Mouse (Mus musculus): ENCODE results near the gene Abcb1a.

Gene Abcb1a

GRCm38 (mm10) chr5:8659911-8660737, at the start of gene Abcb1a:
Gene Abcb1a (plus strand): TSS chr5:8660077.
- in situ Hi-C loops (cut with MboI, MseI): no loop called here

GRCm38 (mm10) chr5:8622071-8622595, 37.7 kb upstream of the Abcb1a start:
- in situ Hi-C loops (cut with MboI, MseI): loop anchor here (25.0 kb wide), 1 partner anchor 1935 kb away; no protein-coding TSS in a partner anchor

GRCm38 (mm10) chr5:8622596-8623231, 37.2 kb upstream of the Abcb1a start, which contains the start of gene Rundc3b:
Gene Rundc3b (minus strand): TSS chr5:8622952.
- in situ Hi-C loops (cut with MboI, MseI): loop anchor here (25.0 kb wide), 1 partner anchor 1935 kb away; no protein-coding TSS in a partner anchor

DNA sequence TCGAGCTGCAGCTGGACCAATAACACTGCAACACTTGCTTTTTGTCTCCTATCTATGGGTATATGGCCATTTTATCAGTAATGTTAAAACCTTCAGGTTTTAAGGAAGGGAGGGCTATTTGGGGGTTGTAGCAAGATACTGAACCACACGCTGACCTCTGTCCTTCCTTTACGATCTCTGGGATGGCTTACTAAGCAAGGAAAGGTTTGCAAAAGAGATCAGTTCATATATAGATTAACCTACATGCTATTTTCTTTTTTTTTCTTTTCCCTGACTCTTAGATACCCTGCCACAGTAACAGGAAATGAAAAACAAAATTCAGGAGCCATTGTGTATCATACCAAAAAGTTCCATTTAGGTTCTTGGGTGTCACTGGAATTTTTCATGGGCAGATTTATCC, 27.0 kb upstream of the Abcb1a start:
- in situ Hi-C loops (cut with MboI, MseI): no loop called here

GRCm38 (mm10) chr5:8634489-8634975, 25.3 kb upstream of the Abcb1a start:
- in situ Hi-C loops (cut with MboI, MseI): no loop called here

DNA sequence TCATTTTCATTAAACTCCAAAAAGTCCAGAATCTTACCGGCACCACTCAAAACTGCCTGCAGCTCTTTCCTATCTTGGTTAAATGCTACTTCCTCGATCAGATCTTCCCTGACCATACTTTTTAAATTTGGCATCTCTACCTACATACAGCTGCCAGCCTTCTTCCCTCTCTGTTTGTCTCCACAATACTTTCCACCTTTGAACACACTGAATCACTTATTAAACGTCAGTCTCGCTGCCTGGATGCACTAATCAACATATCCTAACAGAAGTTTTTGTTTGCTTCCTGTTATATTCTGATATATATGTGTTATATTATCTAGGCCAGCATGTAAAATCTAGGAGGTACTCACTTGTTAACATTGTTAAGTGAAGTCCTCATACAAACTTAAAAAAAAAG, 11.6 kb upstream of the Abcb1a start:
- in situ Hi-C loops (cut with MboI, MseI): no loop called here

DNA sequence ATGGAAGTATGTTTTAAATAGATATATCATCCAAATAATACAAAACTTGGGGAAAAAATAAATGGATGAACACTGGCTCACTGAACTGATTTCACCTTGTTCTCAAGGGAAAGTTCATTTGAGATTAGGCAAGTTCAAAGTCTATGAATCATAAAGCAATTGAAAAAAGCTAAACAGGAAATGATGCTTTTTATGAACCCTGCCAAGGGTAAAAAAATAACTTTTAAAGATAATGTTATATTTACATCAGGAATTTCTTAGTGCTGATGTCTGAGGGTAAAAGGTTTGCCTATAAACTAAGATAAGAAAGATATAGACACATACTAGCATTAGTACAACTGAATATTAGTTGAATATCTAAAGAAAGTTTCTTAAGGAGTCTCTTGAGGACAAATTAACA, 11.1 kb upstream of the Abcb1a start:
- in situ Hi-C loops (cut with MboI, MseI): no loop called here

- in situ Hi-C loops (cut with MboI, MseI): no loop called here
These were observed 7.8 kb upstream of the Abcb1a start for GRCm38 (mm10) chr5:8652085-8652484.

DNA sequence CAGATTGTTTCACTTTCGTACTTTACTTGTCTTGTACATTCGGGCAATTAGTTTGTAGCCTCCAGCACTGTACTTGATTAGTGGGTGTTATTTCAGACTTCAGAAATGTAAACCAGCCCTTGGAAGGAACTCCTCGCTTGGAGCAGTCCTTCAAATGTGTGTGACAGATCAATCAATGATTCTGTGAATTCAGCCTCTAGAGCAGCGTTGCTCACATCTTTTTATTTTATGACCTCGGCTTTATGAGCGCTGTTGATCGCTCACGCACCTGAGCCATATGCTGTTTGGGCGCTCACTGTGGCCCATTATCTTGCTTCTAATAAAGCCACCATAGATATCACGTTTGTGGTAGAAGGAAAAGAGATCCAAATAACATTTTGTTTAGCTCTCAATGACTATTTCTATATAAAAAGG, 868 bp downstream of the Abcb1a start:
- in situ Hi-C loops (cut with MboI, MseI): no loop called here

- in situ Hi-C loops (cut with MboI, MseI): no loop called here
These were observed 4.8 kb downstream of the Abcb1a start for GRCm38 (mm10) chr5:8664678-8665077.

- in situ Hi-C loops (cut with MboI, MseI): no loop called here
These were observed 8.0 kb downstream of the Abcb1a start for GRCm38 (mm10) chr5:8667758-8668474.

DNA sequence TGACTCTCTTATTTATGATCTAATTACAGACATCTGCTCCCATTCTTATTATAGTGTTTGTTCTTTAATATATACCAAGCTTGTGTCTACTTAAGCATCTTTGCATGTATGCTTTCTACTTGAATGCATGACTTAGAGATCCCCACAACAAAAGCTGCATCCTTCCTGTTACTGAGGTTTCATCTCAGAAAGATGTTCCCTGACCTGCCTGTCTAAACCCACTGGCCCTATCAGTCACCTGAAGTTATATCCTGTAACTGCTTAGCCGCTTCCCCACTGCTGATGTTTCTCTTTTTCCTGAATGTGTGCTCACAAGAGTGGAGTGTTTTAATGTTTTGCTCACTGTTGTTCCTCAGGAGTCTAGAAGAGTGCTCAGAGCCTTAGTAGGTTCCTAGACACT, 9.7 kb downstream of the Abcb1a start:
- in situ Hi-C loops (cut with MboI, MseI): no loop called here

GRCm38 (mm10) chr5:8675262-8675951, 15.5 kb downstream of the Abcb1a start:
- in situ Hi-C loops (cut with MboI, MseI): no loop called here

- in situ Hi-C loops (cut with MboI, MseI): no loop called here
These were observed 16.0 kb downstream of the Abcb1a start for GRCm38 (mm10) chr5:8675952-8676262.

DNA sequence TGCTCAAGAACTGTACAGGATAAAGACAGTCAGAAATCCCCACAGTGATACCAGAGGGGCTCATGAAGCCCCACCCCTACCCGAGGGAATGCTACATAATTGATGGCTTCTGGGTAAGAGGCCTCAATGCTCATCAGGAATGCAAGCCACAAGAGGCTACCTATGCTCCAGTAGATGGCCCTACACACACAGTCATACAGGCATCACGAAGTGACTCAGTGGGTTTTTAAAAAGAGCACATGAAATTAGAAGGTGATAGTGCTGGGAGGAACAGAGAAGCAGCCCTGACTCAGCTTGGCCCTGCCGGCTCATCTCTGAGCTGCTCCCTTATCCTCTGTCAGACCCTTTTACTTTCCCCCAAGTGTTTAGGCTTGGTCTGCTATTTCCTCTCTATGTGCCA, 21.3 kb downstream of the Abcb1a start:
- in situ Hi-C loops (cut with MboI, MseI): loop anchor here (5.0 kb wide), 1 partner anchor 54 kb away; no protein-coding TSS in a partner anchor

DNA sequence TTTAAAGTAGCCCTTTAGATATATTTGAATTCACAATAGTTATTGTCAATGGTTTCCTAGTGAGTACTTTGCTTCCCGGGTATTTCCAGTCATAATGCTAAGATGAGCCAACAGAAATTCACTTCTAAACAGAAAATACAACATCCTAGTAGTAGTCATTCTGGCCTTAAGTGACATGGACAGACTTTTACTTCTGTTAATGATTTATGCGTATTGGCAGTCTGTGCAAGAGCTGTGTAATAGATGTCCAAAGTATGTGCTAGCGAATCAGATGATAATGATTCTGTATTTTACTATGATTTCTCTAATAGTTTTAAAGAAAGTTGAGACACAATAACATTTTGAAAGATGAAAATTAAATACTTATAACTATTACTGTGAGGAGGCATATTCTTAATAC, 23.8 kb downstream of the Abcb1a start:
- in situ Hi-C loops (cut with MboI, MseI): loop anchor here (5.0 kb wide), 1 partner anchor 56 kb away; no protein-coding TSS in a partner anchor

- in situ Hi-C loops (cut with MboI, MseI): no loop called here
These were observed 26.2 kb downstream of the Abcb1a start for GRCm38 (mm10) chr5:8686071-8686470.

DNA sequence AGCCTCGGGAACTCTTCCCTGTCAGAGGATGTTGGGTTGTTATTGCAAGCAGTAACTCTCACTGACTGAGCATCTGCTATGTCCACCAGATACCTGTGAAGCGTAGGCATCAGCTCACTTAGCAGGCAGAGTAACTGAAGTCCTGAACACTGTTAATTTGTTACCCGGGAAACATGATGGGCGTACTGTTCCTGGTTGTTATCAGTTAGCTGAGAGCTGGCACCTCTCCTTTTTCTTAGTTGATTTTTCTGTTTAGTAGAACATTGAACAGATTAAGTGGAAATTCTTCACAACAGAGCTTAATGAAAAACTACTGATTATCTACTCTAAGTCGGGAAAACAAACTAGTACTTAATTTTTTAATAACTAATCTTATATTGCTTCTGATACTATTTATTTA, 27.7 kb downstream of the Abcb1a start:
- in situ Hi-C loops (cut with MboI, MseI): no loop called here

- in situ Hi-C loops (cut with MboI, MseI): no loop called here
These were observed 56.2 kb downstream of the Abcb1a start for GRCm38 (mm10) chr5:8716061-8716460.

GRCm38 (mm10) chr5:8719556-8719955, 59.7 kb downstream of the Abcb1a start:
- in situ Hi-C loops (cut with MboI, MseI): no loop called here

GRCm38 (mm10) chr5:8722224-8722623, 62.3 kb downstream of the Abcb1a start:
- in situ Hi-C loops (cut with MboI, MseI): no loop called here

Measured in regulatory T cell (primary cell).